Mouse (Mus musculus): ENCODE data around the gene Sec16a. TPM values are rescaled to one million over a fixed set of nuclear protein-coding genes. Genes with fewer than 3 reads are reported as not detected.

Sec16a gene
- total RNA-seq, 2 experiments from 2014 or later = 52.2 to 69.1 TPM

GRCm38 (mm10) chr2:26474789-26475504 is 29.9 kb upstream of the Sec16a start:
- DNase-seq (ENCODE audit: low spot score in 2 of 2) = no peak

GRCm38 (mm10) chr2:26472312-26473090 is 27.5 kb upstream of the Sec16a start:
- no peak for DNase-seq (ENCODE audit: low spot score in 2 of 2)

- no peak for DNase-seq (ENCODE audit: low spot score in 2 of 2)
These were observed 26.8 kb upstream of the Sec16a start for GRCm38 (mm10) chr2:26471652-26472285.

GRCm38 (mm10) chr2:26470967-26471366 is 26.0 kb upstream of the Sec16a start:
- DNase-seq (ENCODE audit: low spot score in 2 of 2) = no peak

- DNase-seq (ENCODE audit: low spot score in 2 of 2) = no peak
These were observed 23.4 kb upstream of the Sec16a start for GRCm38 (mm10) chr2:26468376-26468775.

GRCm38 (mm10) chr2:26463412-26463811 is 18.4 kb upstream of the Sec16a start:
- no peak for DNase-seq (ENCODE audit: low spot score in 2 of 2)

- DNase-seq (ENCODE audit: low spot score in 2 of 2) = no peak
These were observed 18.0 kb upstream of the Sec16a start for GRCm38 (mm10) chr2:26462980-26463379.

GRCm38 (mm10) chr2:26461667-26462066 is 16.7 kb upstream of the Sec16a start:
- no peak for DNase-seq (ENCODE audit: low spot score in 2 of 2)

GRCm38 (mm10) chr2:26460837-26461236 is 15.8 kb upstream of the Sec16a start:
- DNase-seq (ENCODE audit: low spot score in 2 of 2) = no peak

GRCm38 (mm10) chr2:26460097-26460646 is 15.2 kb upstream of the Sec16a start:
- DNase-seq (ENCODE audit: low spot score in 2 of 2) = no peak

GRCm38 (mm10) chr2:26459478-26459877 is 14.5 kb upstream of the Sec16a start:
- no peak for DNase-seq (ENCODE audit: low spot score in 2 of 2)

- no peak for DNase-seq (ENCODE audit: low spot score in 2 of 2)
These were observed 13.5 kb upstream of the Sec16a start for GRCm38 (mm10) chr2:26458402-26459124.

- peak; percentile 76 to 82 for DNase-seq (ENCODE audit: low spot score in 2 of 2)
These were observed 4.4 kb upstream of the Sec16a start for GRCm38 (mm10) chr2:26449121-26450060.

- DNase-seq (ENCODE audit: low spot score in 2 of 2) = no peak
These were observed 2.4 kb upstream of the Sec16a start for GRCm38 (mm10) chr2:26447451-26447850.

GRCm38 (mm10) chr2:26446671-26447070 is 1.7 kb upstream of the Sec16a start:
- DNase-seq (ENCODE audit: low spot score in 2 of 2) = no peak

- DNase-seq (ENCODE audit: low spot score in 2 of 2) = peak; percentile 81 to 93
These were observed 840 bp upstream of the Sec16a start for GRCm38 (mm10) chr2:26445666-26446445.

- DNase-seq (ENCODE audit: low spot score in 2 of 2) = peak in 1 of 2 experiments; percentile 19
These were observed 648 bp downstream of the Sec16a start for GRCm38 (mm10) chr2:26444368-26444767.

GRCm38 (mm10) chr2:26443876-26444275 is 1.1 kb downstream of the Sec16a start:
- DNase-seq (ENCODE audit: low spot score in 2 of 2) = no peak

- no peak for DNase-seq (ENCODE audit: low spot score in 2 of 2)
These were observed 2.2 kb downstream of the Sec16a start for GRCm38 (mm10) chr2:26442843-26443242.
